Mouse (Mus musculus) CD4-positive, CD25-positive, alpha-beta regulatory T cell (primary cell): ENCODE results near the gene Tmem210. TPM values are rescaled to one million over a fixed set of nuclear protein-coding genes. Genes with fewer than 3 reads are reported as not detected.

Experiments
- polyA plus RNA-seq: library from polyadenylated mRNA; unstranded; fragments of 100-300 nt; shearing (Covaris generic); gene quantifications from one replicate; pipeline ENCODE4 v1.2.1, GENCODE M21; 2017

Gene Tmem210
- not detected for polyA plus RNA-seq

GRCm38 (mm10) chr2:25287927-25288649 is at the start of gene Tmem210:
Gene Tmem210 (plus strand): TSS chr2:25288145.

GRCm38 (mm10) chr2:25242101-25242506 is 45.8 kb upstream of the Tmem210 start, which contains the start of the genes Rnf208 and Cysrt1:
Gene Rnf208 (plus strand): TSS chr2:25242255.
Gene Cysrt1 (minus strand): TSS chr2:25242452.

GRCm38 (mm10) chr2:25246183-25247072 is 41.5 kb upstream of the Tmem210 start, which contains the start of gene AL732309.1:
Gene AL732309.1 (minus strand): TSS chr2:25246863.

GRCm38 (mm10) chr2:25255284-25255779 is 32.6 kb upstream of the Tmem210 start, which contains the start of gene Tmem203:
Gene Tmem203 (plus strand): TSS chr2:25255439.

GRCm38 (mm10) chr2:25262291-25262767 is 25.6 kb upstream of the Tmem210 start, which contains the start of gene Tprn:
Gene Tprn (plus strand): TSS chr2:25262618.

GRCm38 (mm10) chr2:25271827-25272511 is 16.0 kb upstream of the Tmem210 start, which contains the start of the genes Ssna1 and Anapc2:
Gene Ssna1 (minus strand): TSS chr2:25272438.
Gene Anapc2 (plus strand): TSS chr2:25272478.

GRCm38 (mm10) chr2:25289651-25290050 is 1.7 kb downstream of the Tmem210 start, which contains the start of gene Lrrc26:
Gene Lrrc26 (plus strand): TSS chr2:25289915.

GRCm38 (mm10) chr2:25318971-25319773 is 31.2 kb downstream of the Tmem210 start, which contains the start of gene Grin1:
Gene Grin1 (minus strand): TSS chr2:25319187.

GRCm38 (mm10) chr2:25332286-25333160 is 44.6 kb downstream of the Tmem210 start, which contains the start of gene Man1b1:
Gene Man1b1 (plus strand): TSS chr2:25332338.

Other genes with a start within 250 kb of the Tmem210 start
- 53.2 TPM for gene Nsmf, start 233.8 kb upstream of the Tmem210 start, polyA plus RNA-seq
- gene Entpd8, start 207.8 kb upstream of the Tmem210 start, polyA plus RNA-seq = 0.37 TPM
- 8.3 TPM for gene Noxa1, start 193.0 kb upstream of the Tmem210 start, polyA plus RNA-seq
- gene Nrarp, start 107.4 kb upstream of the Tmem210 start, polyA plus RNA-seq = 5.1 TPM
- 115 TPM for gene Tor4a, start 91.3 kb upstream of the Tmem210 start, polyA plus RNA-seq
- gene Nelfb, start 76.7 kb upstream of the Tmem210 start, polyA plus RNA-seq = 141 TPM
- not detected for gene Stpg3, start 73.5 kb upstream of the Tmem210 start, polyA plus RNA-seq
- 0.49 TPM for gene Fam166a, start 69.4 kb upstream of the Tmem210 start, polyA plus RNA-seq
- gene Tubb4b, start 63.4 kb upstream of the Tmem210 start, polyA plus RNA-seq = 174 TPM
- gene Slc34a3, start 53.8 kb upstream of the Tmem210 start, polyA plus RNA-seq = not detected
- gene Rnf224, start 51.4 kb upstream of the Tmem210 start, polyA plus RNA-seq = not detected
- gene Rnf208, start 45.9 kb upstream of the Tmem210 start, polyA plus RNA-seq = 2.2 TPM
- gene Cysrt1, start 45.7 kb upstream of the Tmem210 start, polyA plus RNA-seq = not detected
- gene AL732309.1, start 41.3 kb upstream of the Tmem210 start, polyA plus RNA-seq = 7.9 TPM
- gene Tmem203, start 32.7 kb upstream of the Tmem210 start, polyA plus RNA-seq = 25.3 TPM
- gene Tprn, start 25.5 kb upstream of the Tmem210 start, polyA plus RNA-seq = 18.9 TPM
- gene Ssna1, start 15.7 kb upstream of the Tmem210 start, polyA plus RNA-seq = 118 TPM
- 116 TPM for gene Anapc2, start 15.7 kb upstream of the Tmem210 start, polyA plus RNA-seq
- 0.14 TPM for gene Lrrc26, start 1.8 kb downstream of the Tmem210 start, polyA plus RNA-seq
- 0.25 TPM for gene Grin1, start 31.0 kb downstream of the Tmem210 start, polyA plus RNA-seq
- 21.4 TPM for gene Man1b1, start 44.2 kb downstream of the Tmem210 start, polyA plus RNA-seq
- gene Dpp7, start 68.2 kb downstream of the Tmem210 start, polyA plus RNA-seq = 20.6 TPM
- gene Uap1l1, start 77.5 kb downstream of the Tmem210 start, polyA plus RNA-seq = 40.8 TPM
- gene Sapcd2, start 84.2 kb downstream of the Tmem210 start, polyA plus RNA-seq = 0.87 TPM
- not detected for gene Entpd2, start 107.7 kb downstream of the Tmem210 start, polyA plus RNA-seq
- 0.96 TPM for gene Npdc1, start 111.2 kb downstream of the Tmem210 start, polyA plus RNA-seq
- 5.3 TPM for gene Fut7, start 135.1 kb downstream of the Tmem210 start, polyA plus RNA-seq
- 74.7 TPM for gene Abca2, start 140.6 kb downstream of the Tmem210 start, polyA plus RNA-seq
- gene Clic3, start 168.7 kb downstream of the Tmem210 start, polyA plus RNA-seq = 3.2 TPM
- 112 TPM for gene Paxx, start 172.9 kb downstream of the Tmem210 start, polyA plus RNA-seq
- not detected for gene Ptgds, start 181.9 kb downstream of the Tmem210 start, polyA plus RNA-seq
- gene Lcn12, start 205.8 kb downstream of the Tmem210 start, polyA plus RNA-seq = not detected
- 110 TPM for gene Fbxw5, start 212.6 kb downstream of the Tmem210 start, polyA plus RNA-seq
- 9.6 TPM for gene C8g, start 213.6 kb downstream of the Tmem210 start, polyA plus RNA-seq